Mouse (Mus musculus): ENCODE results near the gene Atp1b1. TPM values are rescaled to one million over a fixed set of nuclear protein-coding genes. Genes with fewer than 3 reads are reported as not detected.
A peak's percentile ranks its signal among the peaks of the same experiment; 100 is the strongest.

Gene Atp1b1
- polyA plus RNA-seq, 2 experiments = 6.5 to 7.9 TPM

GRCm38 (mm10) chr1:164467406-164467805, 9.3 kb upstream of the Atp1b1 start:
- DNase-seq (ENCODE audit: low read depth in 3 of 3, low spot score in 3 of 3) (no peak), ATAC-seq (ENCODE audit: insufficient read depth) (no peak)
- no peak for TF ChIP-seq CTCF (IDR thresholded peaks at IDR 0.05; ENCODE audit: low read depth)
- no peak for TF ChIP-seq EP300 (IDR thresholded peaks at IDR 0.05; ENCODE audit: low read depth)
- H3K4me3 ChIP-seq (ENCODE audit: insufficient read depth in 1 of 2, low read depth in 2 of 2, low read length in 2 of 2) = no peak overlapping the region
- H3K27ac ChIP-seq = no peak overlapping the region
- H3K36me3 ChIP-seq (replicated peaks; ENCODE audit: control insufficient read depth, insufficient read depth, low read depth) = no peaks in the 10 kb centered on the region
- H3K9me3 ChIP-seq (ENCODE audit: control insufficient read depth, low read length) = no peaks in the 10 kb centered on the region
- WGBS (ENCODE audit: insufficient replicate concordance) = 74% methylated on average over 10 of the region's 10 CpGs
- no peaks in the 10 kb centered on the region for H3K27me3 ChIP-seq (ENCODE audit: control insufficient read depth, insufficient read depth, low read length)
- H3K9ac ChIP-seq (replicated peaks) = no peak overlapping the region
- no peaks in the 10 kb centered on the region for H3K4me1 ChIP-seq (replicated peaks; ENCODE audit: control insufficient read depth in 2 of 2, insufficient read depth in 2 of 2, low read length in 1 of 2)
- no peak overlapping the region for H3K4me2 ChIP-seq (ENCODE audit: low read depth)

GRCm38 (mm10) chr1:164461726-164462125, 3.6 kb upstream of the Atp1b1 start:
- H3K4me2 ChIP-seq (ENCODE audit: low read depth) = no peak overlapping the region
- H3K27me3 ChIP-seq (ENCODE audit: control insufficient read depth, insufficient read depth, low read length) = peaks cover 26% of the 10 kb centered on the region
- 32% methylated on average over 10 of the region's 10 CpGs for WGBS (ENCODE audit: insufficient replicate concordance)
- H3K4me1 ChIP-seq (replicated peaks; ENCODE audit: control insufficient read depth in 2 of 2, insufficient read depth in 2 of 2, low read length in 1 of 2) = no peaks in the 10 kb centered on the region
- no peaks in the 10 kb centered on the region for H3K9me3 ChIP-seq (ENCODE audit: control insufficient read depth, low read length)
- no peak overlapping the region for H3K27ac ChIP-seq
- TF ChIP-seq CTCF (IDR thresholded peaks at IDR 0.05; ENCODE audit: low read depth) (no peak), EP300 (IDR thresholded peaks at IDR 0.05; ENCODE audit: low read depth) (no peak)
- no peaks in the 10 kb centered on the region for H3K36me3 ChIP-seq (replicated peaks; ENCODE audit: control insufficient read depth, insufficient read depth, low read depth)
- no peak for DNase-seq (ENCODE audit: low read depth in 3 of 3, low spot score in 3 of 3)
- no peak for ATAC-seq (ENCODE audit: insufficient read depth)
- H3K9ac ChIP-seq (replicated peaks) = no peak overlapping the region
- H3K4me3 ChIP-seq (ENCODE audit: insufficient read depth in 1 of 2, low read depth in 2 of 2, low read length in 2 of 2) = no peak overlapping the region

- ATAC-seq (ENCODE audit: insufficient read depth) = no peak
- 60% methylated on average over 13 of the region's 13 CpGs for WGBS (ENCODE audit: insufficient replicate concordance)
Observed at GRCm38 (mm10) chr1:164460921-164461697, 3.0 kb upstream of the Atp1b1 start.

GRCm38 (mm10) chr1:164459127-164459905, 1.2 kb upstream of the Atp1b1 start:
- Histone ChIP-seq H3K9ac (replicated peaks) (no peak overlapping the region), H3K27me3 (ENCODE audit: control insufficient read depth, insufficient read depth, low read length) (peaks cover 33% of the 10 kb centered on the region), H3K9me3 (ENCODE audit: control insufficient read depth, low read length) (no peaks in the 10 kb centered on the region), H3K4me1 (replicated peaks; ENCODE audit: control insufficient read depth in 2 of 2, insufficient read depth in 2 of 2, low read length in 1 of 2) (no peaks in the 10 kb centered on the region), H3K36me3 (replicated peaks; ENCODE audit: control insufficient read depth, insufficient read depth, low read depth) (no peaks in the 10 kb centered on the region), H3K4me2 (ENCODE audit: low read depth) (peak overlapping the region; percentile 23; the same call in 1 of the 2 replicates), H3K27ac (no peak overlapping the region), H3K4me3 (ENCODE audit: insufficient read depth in 1 of 2, low read depth in 2 of 2, low read length in 2 of 2) (no peak overlapping the region; a peak in 1 of 4 replicates)
- DNase-seq (ENCODE audit: low read depth in 3 of 3, low spot score in 3 of 3) (no peak), ATAC-seq (ENCODE audit: insufficient read depth) (no peak)
- no peak for TF ChIP-seq CTCF (IDR thresholded peaks at IDR 0.05; ENCODE audit: low read depth)
- no peak for TF ChIP-seq EP300 (IDR thresholded peaks at IDR 0.05; ENCODE audit: low read depth)
- 28% methylated on average over 12 of the region's 12 CpGs for WGBS (ENCODE audit: insufficient replicate concordance)

More at GRCm38 (mm10) chr1:164460921-164461697, 3.0 kb upstream of the Atp1b1 start:
- H3K27ac ChIP-seq = no peak overlapping the region
- no peak overlapping the region for H3K4me3 ChIP-seq (ENCODE audit: insufficient read depth in 1 of 2, low read depth in 2 of 2, low read length in 2 of 2)
- H3K36me3 ChIP-seq (replicated peaks; ENCODE audit: control insufficient read depth, insufficient read depth, low read depth) = no peaks in the 10 kb centered on the region
- TF ChIP-seq EP300 (IDR thresholded peaks at IDR 0.05; ENCODE audit: low read depth) = no peak
- no peak for TF ChIP-seq CTCF (IDR thresholded peaks at IDR 0.05; ENCODE audit: low read depth)
- H3K9me3 ChIP-seq (ENCODE audit: control insufficient read depth, low read length) = no peaks in the 10 kb centered on the region
- no peak overlapping the region for H3K4me2 ChIP-seq (ENCODE audit: low read depth)
- H3K9ac ChIP-seq (replicated peaks) = no peak overlapping the region
- DNase-seq (ENCODE audit: low read depth in 3 of 3, low spot score in 3 of 3) = no peak
- H3K27me3 ChIP-seq (ENCODE audit: control insufficient read depth, insufficient read depth, low read length) = peaks cover 33% of the 10 kb centered on the region
- no peaks in the 10 kb centered on the region for H3K4me1 ChIP-seq (replicated peaks; ENCODE audit: control insufficient read depth in 2 of 2, insufficient read depth in 2 of 2, low read length in 1 of 2)

- peak in 1 of 3 experiments; percentile 14 for DNase-seq (ENCODE audit: low read depth in 3 of 3, low spot score in 3 of 3)
- peak overlapping the region; percentile 23 for H3K4me2 ChIP-seq (ENCODE audit: low read depth)
- peak overlapping the region; percentile 36 to 43 for H3K4me3 ChIP-seq (ENCODE audit: insufficient read depth in 1 of 2, low read depth in 2 of 2, low read length in 2 of 2)
- H3K27me3 ChIP-seq (ENCODE audit: control insufficient read depth, insufficient read depth, low read length) = peaks cover 33% of the 10 kb centered on the region
- 4% methylated on average over 22 of the region's 22 CpGs for WGBS (ENCODE audit: insufficient replicate concordance)
- H3K9me3 ChIP-seq (ENCODE audit: control insufficient read depth, low read length) = no peaks in the 10 kb centered on the region
- ATAC-seq (ENCODE audit: insufficient read depth) = peak; percentile 72
- no peaks in the 10 kb centered on the region for H3K4me1 ChIP-seq (replicated peaks; ENCODE audit: control insufficient read depth in 2 of 2, insufficient read depth in 2 of 2, low read length in 1 of 2)
- H3K36me3 ChIP-seq (replicated peaks; ENCODE audit: control insufficient read depth, insufficient read depth, low read depth) = no peaks in the 10 kb centered on the region
- TF ChIP-seq CTCF (IDR thresholded peaks at IDR 0.05; ENCODE audit: low read depth) = no peak
- no peak for TF ChIP-seq EP300 (IDR thresholded peaks at IDR 0.05; ENCODE audit: low read depth)
- no peak overlapping the region for H3K9ac ChIP-seq (replicated peaks)
- no peak overlapping the region for H3K27ac ChIP-seq
Observed at GRCm38 (mm10) chr1:164458621-164459051, 481 bp upstream of the Atp1b1 start.
